Mouse (Mus musculus) cerebellum, adult 9-11 months (tissue): ENCODE results near the gene Kcp.

Experiments used
- DNase-seq: peaks from one replicate; pipeline ENCODE4 v3.0.0; 2022

Kcp gene

GRCm38 (mm10) chr6:29522626-29523300, 15.0 kb upstream of the Kcp start:
- no peak for DNase-seq

DNA sequence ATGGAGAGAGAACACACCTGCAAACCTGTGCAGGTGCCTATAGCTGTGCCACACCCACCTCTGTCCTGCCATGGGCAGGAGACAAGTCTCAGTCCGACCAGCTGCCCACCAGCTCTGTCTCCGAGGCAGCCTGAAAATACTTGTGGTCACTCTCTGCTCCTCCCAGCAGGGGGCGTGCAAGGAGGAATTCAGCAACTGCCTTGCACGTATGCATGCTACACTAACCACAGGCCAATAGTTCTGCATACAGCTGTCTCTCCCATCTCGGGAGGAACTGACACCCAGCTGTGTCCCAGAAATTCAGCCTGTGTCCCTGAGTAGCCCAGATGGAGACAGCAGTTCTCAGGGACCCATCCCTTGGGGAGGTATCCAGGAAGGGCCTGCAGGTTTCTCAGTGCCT, 9.4 kb upstream of the Kcp start:
- no peak for DNase-seq

DNA sequence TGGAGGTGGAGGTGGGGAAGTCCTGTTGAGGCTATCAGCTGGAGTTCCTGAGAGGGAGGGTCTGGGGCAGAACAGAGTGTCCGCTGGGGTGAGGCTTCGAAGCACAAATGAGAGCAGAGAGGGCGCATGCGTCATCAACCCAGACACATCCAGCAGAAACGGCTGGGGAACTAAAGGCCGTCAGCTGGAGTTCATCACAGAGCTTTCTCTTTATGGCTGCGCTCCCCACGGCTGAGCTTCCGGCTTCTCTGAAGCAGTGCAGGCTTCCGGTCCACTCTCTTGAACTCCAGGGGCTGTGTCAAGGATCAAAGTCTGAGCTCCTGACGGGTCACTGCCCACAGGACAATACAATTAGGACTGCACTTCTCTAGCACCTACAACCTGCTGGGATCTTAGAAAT, 5.5 kb upstream of the Kcp start:
- DNase-seq: no peak

GRCm38 (mm10) chr6:29509086-29509485, 1.3 kb upstream of the Kcp start:
- no peak for DNase-seq

DNA sequence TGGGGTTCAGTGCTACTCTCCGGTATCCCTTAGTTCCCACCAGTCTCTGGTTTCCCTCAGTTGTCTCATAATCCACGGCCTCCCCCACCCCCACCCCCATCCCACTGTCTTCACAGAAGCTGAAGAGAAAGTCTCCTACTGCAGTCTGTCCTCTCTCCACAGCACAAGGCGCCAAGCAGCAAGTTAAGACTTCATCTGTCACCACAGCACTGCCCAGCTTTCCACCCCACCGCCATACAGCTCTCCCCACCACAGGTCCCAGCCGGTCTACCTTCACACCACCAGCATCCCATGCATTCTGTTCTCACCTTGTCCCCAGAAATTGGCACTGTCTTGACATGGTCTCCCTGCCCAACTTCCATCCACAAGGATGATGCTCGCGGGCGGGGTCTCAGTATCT, 918 bp downstream of the Kcp start:
- no peak for DNase-seq

DNA sequence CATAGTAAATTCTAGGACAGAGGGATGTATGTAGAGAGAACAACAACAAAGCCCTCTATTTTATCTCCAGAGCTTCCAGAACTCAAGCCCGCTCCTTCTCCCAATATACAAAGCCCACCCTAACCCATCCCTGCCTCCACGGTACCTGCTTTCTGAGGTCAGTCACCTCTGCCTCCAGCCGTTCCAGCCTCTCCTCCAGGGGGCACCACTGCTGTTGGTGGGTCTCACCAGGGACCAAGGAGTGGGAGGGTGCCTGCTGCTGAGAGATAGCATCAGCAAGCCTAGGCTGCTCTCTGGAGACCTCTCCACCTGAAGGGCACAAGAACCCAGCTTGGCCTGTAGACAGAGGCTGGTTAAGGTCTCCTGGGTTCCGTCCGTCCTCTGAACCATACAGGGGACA, 2.3 kb downstream of the Kcp start:
- DNase-seq: no peak

GRCm38 (mm10) chr6:29501599-29501998, 6.2 kb downstream of the Kcp start:
- DNase-seq: no peak

GRCm38 (mm10) chr6:29500810-29501209, 6.9 kb downstream of the Kcp start:
- no peak for DNase-seq

GRCm38 (mm10) chr6:29500177-29500576, 7.6 kb downstream of the Kcp start:
- DNase-seq: no peak

DNA sequence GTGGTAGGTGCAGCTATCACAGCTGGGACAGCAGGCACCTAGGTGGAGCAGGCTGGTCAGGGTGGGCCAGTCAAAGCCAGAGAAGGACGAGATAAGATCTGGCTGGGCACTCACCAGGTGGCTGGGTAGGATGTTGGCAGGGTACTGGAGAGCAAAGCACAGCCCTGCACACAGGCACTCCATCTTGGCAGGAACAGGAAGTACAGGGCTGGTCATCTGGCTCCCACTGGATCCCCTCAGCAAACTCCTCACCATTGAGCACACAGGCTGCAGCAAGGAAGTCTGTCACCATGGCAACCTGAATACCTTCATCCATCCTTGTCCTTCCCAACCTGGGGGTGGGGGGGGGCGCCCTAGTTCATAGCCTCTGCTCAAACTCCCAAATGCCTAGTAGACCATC, 10.0 kb downstream of the Kcp start:
- no peak for DNase-seq

DNA sequence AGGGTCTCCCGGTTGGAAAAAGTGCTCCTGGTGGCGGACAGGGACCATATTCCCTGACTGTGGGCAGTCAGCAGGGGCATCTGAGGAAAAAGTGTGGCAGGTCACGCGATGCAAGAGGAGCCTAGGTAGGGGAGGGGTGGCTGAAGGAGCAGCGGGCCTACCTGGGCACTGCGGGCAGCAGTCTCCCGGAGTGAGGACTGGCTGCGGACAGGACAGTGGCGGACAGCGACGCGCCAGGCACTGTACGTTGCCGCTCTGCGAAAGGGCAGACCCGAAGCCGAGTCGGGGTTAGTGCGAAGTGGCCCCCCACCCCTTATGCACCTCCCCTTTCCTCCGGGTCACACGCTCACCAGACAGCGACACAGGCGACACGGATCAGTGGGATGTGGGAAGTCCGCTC, 11.5 kb downstream of the Kcp start:
- DNase-seq: no peak

DNA sequence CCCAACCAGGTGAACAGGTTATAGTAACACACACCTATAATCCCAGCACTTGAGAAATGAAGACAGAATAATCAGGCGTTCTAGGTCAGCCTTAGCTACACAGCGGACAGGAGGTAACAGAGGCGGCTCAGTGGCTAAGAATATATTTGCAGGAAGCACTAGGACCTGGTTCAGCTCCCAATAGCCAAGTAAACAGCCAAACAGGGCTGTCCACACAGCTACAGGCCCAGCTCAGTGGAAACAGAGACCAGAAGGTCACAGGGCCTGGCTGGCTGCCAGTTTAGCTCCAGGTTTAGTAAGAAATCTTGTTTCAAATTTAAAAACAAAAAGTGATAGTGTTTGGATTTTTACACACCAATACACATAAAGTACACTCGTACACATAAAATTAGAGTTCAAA, 13.7 kb downstream of the Kcp start:
- DNase-seq: no peak

DNA sequence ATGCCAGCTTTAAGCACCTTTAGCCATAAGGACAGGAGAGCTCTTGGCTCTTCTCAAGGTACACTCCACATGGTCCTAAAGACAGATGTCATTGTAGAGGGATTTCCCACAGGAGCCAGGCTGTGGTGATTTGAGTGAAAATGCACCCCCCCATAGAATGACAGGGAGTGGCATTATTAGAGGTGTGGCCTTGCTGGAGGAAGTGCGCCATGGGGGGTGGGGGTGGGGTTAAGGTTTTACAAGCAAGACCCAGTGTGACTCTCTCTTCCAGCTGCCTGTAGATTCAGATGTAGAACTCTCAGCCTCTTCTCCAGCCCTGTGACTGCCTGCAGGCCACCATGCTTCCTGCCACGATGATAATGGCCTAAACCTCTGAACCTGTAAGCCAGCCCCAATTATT, 21.8 kb downstream of the Kcp start:
- DNase-seq: no peak

DNA sequence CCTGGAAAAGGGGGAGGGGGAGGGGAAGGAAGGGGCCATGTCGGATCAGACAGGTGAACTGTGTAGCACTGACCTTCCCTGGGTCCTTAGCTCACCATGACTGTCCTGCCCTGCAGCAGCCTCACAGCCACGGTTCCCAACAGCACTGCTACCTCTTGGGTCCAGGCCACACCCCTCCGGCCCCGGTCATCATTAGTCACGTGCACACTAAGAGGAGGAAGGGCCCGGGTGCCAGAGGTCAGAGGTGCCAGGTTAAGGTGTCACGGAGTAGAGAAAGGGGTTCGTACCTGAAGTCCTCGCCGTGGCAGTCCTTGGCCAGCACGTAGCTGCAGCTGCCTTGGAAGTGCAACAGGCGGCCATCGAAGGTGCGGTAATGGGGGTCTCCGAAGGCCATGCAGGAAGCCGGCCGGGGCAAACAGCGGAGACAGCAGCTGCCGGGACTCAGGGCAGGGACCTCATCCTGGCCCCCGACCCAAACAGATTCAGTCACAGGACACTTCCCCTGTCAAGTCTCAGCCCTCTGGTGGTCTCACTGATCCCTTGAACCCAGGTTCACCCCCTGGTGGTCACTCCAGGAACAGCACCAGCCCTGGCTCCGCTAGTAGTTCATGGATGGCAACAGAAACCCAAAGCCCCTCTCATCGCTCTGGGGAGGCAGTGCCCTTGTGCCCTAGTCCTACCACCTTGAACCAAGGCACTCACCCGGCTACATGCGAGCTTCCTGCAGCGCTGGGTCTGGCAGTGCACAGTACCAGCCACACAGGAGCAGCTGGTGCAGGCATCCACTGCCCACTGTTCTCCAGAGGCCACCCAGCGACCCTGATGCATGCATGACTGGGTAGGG, 22.8 kb downstream of the Kcp start:
- no peak for DNase-seq

- no peak for DNase-seq
Measured at GRCm38 (mm10) chr6:29482691-29483090, 25.1 kb downstream of the Kcp start.

GRCm38 (mm10) chr6:29474736-29475135, 33.0 kb downstream of the Kcp start:
- DNase-seq: no peak

DNA sequence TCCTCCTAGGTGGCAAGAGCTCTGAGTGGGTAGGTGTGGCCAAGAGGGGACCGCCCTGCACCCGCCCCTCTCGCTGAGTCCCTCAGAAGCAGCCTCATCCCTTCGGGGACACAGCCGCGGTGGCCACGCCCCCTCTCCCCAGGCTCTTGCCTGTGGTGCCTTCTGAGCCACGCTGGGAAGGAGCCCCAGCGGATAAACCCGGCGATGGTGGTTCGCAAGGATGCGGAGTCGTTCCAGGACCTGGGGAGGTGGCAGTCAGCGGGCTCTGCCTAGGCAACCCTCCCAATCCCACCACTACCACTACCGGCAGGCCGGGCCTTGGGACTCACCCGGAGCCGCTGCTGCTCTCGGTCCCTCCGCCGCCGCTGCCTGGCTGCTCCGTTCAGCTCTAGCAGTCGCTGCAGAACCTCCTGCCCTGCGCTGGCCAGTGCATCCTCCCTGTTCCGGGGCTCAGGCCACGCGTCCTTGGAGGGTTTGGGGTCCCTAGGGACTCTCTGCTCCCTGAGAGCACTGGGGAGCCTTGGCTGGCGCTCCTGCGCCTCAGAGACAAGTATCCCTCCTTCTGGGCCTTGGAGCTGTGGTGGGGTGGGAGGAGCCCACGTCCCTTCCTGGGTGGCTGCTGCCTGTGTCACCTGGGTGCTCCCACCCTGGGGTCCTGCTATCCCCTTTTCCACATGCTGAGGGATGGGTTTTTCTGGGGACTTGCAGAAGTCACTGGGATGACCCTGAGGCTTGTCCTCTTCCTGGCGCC, 33.6 kb downstream of the Kcp start:
- peak; percentile 57 for DNase-seq

- no peak for DNase-seq
Measured at GRCm38 (mm10) chr6:29471137-29471536, 36.6 kb downstream of the Kcp start, which contains the start of gene Atp6v1fnb. Atp6v1fnb (plus strand) TSS chr6:29471437.

GRCm38 (mm10) chr6:29468851-29469250, 38.9 kb downstream of the Kcp start:
- DNase-seq: no peak

DNA sequence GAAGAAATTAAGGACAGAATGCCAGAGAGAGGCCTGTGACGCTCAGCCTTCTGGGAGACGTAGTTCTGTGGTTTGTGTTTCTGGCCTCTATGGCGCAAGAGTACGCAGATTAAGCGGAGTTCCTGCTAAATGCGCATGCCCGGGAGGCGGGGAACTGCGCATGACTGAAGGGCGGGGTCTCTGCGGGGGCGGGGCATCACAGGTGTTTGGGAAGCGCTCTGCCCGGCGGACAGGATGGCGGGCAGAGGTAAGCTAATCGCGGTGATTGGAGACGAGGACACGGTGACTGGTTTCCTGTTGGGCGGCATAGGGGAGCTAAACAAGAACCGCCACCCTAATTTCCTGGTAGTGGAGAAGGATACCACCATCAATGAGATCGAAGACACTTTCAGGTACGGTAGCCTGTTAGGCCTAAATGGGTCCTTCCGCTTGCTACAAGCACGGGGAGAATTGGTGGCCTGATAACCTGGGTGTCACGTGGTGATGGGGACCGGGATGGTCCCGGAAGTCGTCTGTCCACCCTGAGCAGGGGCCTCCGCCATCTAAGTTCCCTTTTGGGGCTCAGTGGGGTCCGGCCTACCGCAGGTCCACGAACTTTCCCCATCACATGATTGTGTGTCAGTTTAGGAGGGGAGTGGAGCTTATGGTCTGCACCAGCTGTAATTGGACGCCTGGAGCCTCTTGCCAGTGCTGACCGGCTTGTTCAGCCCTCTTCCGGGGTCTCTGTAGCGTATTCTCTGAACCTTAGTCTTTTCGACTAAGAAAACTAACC, 40.0 kb downstream of the Kcp start, which contains the start of gene Atp6v1f:
TSS of gene Atp6v1f (plus strand) at position 136 of the 772 bp plus-strand sequence.
- DNase-seq: peak; percentile 94

- no peak for DNase-seq
Measured at GRCm38 (mm10) chr6:29463388-29463787, 44.4 kb downstream of the Kcp start.

DNA sequence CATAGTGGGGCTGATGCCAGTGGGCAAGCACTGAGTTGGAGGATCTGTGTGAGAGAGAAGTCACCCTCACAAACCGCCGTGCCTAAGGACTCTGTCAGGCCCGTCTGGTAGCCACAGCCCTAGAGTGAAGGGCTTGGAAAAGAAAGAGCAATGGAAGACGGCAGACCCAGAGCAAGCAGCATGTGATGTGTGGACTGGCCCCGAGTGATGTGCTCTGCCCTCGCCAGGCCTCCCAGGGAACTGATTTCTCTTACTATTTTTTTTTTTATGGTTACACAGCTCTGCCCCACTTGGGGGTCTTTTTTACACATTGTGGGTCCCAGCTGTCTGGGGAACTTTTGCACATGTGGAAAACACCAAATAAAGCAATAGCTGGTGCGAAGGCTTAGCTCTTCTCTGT, 46.2 kb downstream of the Kcp start:
- DNase-seq: no peak

DNA sequence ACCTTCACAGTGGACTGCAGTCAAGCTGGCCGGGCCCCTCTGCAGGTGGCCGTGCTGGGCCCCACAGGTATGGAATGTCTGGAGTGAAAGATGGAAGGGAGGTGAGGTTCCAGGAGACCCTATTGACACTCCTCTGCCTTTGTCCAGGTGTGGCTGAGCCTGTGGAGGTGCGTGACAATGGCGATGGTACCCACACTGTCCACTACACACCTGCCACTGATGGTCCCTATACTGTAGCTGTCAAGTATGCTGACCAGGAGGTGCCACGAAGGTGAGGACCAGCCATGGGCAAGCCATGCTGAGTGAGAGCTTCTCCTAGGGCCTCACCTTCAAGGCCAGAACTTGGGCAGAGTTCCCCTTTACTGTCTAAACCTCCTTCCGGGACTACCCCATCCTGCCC, 57.1 kb downstream of the Kcp start:
- no peak for DNase-seq
